Mouse (Mus musculus) forebrain, embryonic 12.5 days (tissue): ENCODE results near the gene Exosc2. TPM values are rescaled to one million over a fixed set of nuclear protein-coding genes. Genes with fewer than 3 reads are reported as not detected.

Source experiments
- polyA plus RNA-seq: library from polyadenylated mRNA; unstranded; fragments of >200 nt; fragmentation: Nextera tagmentation; extraction: Ambion mirVana; gene quantifications from 2 replicates; pipeline ENCODE4 v1.2.1, GENCODE M21; 2016

Gene Exosc2
- polyA plus RNA-seq, 1 experiment from 2014 or later = 60.7 TPM

Other genes starting within 250 kb of the Exosc2 start
- 4.0 and 4.9 TPM in 2 replicates for gene Ass1, start 200.5 kb upstream of the Exosc2 start, polyA plus RNA-seq
- 97.6 and 104 TPM in 2 replicates for gene Fubp3, start 98.1 kb upstream of the Exosc2 start, polyA plus RNA-seq
- 5.4 and 6.7 TPM in 2 replicates for gene Prdm12, start 30.7 kb upstream of the Exosc2 start, polyA plus RNA-seq
- gene Abl1, start 17.7 kb downstream of the Exosc2 start, polyA plus RNA-seq = 44.4 and 47.3 TPM in 2 replicates
- gene Qrfp, start 139.9 kb downstream of the Exosc2 start, polyA plus RNA-seq = 0.06 TPM in 1 of 2 replicates, not detected in the other
- 1.1 and 1.2 TPM in 2 replicates for gene Fibcd1, start 175.3 kb downstream of the Exosc2 start, polyA plus RNA-seq
- 5.2 and 5.6 TPM in 2 replicates for gene Lamc3, start 216.6 kb downstream of the Exosc2 start, polyA plus RNA-seq